Mouse (Mus musculus) fibroblast of lung, adult 2 months (primary cell): Measurements from ENCODE around the gene Olfr722.
"Not testable (repeated sequence)": the region's sequence is repeated elsewhere in the genome, so short reads cannot be mapped to it uniquely, and the experiment has no call there.

Source experiments
- DNase-seq: peaks from one replicate; pipeline ENCODE4 v3.0.0-alpha.2; 2011; ENCODE audit warnings: low read depth

Olfr722 gene

GRCm38 (mm10) chr14:49901899-49902298 lies at the start of gene Olfr722:
Gene Olfr722 (minus strand): TSS chr14:49901999.
- no peak for DNase-seq

- DNase-seq, result not testable (repeated sequence)
These were observed 29.9 kb upstream of the Olfr722 start, which contains the start of gene Olfr723 for GRCm38 (mm10) chr14:49931687-49932086. Gene Olfr723 (minus strand): TSS chr14:49931787.

- DNase-seq, result no peak
These were observed 41.4 kb downstream of the Olfr722 start for GRCm38 (mm10) chr14:49860387-49860786.
